In the genomic region with DNA sequence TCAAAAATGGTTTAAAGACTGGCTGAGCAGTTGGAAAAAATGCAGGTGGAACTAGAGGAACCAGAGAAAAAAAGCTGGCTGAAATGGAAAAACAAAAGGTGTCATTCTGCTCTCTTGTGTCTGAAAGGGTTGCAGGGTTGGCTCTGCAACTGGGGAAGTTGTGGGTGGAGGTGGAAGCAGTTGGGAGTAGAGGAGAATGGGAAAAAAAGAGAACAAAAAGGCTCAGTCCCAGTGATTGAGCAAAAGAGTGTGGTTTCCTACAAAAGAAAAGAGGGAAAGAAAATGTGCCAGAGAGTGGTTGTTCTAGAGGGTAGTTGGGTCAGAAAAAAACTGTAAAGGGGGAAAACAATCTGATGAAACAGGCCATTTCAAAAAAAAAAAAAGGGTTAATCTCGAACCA, we compare ENCODE assay signal across 35 mouse cellular contexts. TPM values are rescaled to one million over a fixed set of nuclear protein-coding genes. Genes with fewer than 3 reads are reported as not detected.
"Had no signal": no experiment of that assay in that cellular context is flagged by ENCODE, and none has a peak within 500 bp of the region (broad histone marks: within the 10 kb centered on the region; RNA-seq: fewer than 3 reads in every experiment).

No protein-coding gene starts in this region.

- H3K36me3 ChIP-seq: heart, embryonic 12.5 days; heart, embryonic 13.5 days; heart, embryonic 15.5 days; hindbrain, embryonic 10.5 days; hindbrain, embryonic 12.5 days; hindbrain, embryonic 13.5 days; hindbrain, embryonic 15.5 days; intestine, embryonic 15.5 days; kidney, embryonic 15.5 days had no signal

- H3K9me3 ChIP-seq: heart, embryonic 12.5 days; heart, embryonic 13.5 days; heart, embryonic 15.5 days; hindbrain, embryonic 12.5 days; hindbrain, embryonic 13.5 days; hindbrain, embryonic 15.5 days; intestine, embryonic 15.5 days; kidney, embryonic 15.5 days had no signal

- ATAC-seq: hindbrain, embryonic 16.5 days; hindbrain, postnatal 0 days; inflammation-experienced regulatory T-cells, adult 6 months; intestine, embryonic 15.5 days; intestine, embryonic 16.5 days; intestine, postnatal 0 days had no signal

- H3K4me2 ChIP-seq: heart, embryonic 11.5 days; heart, embryonic 12.5 days; heart, embryonic 13.5 days; heart, embryonic 15.5 days; hindbrain, embryonic 12.5 days; hindbrain, embryonic 13.5 days; hindbrain, embryonic 14.5 days; hindbrain, embryonic 15.5 days; intestine, embryonic 15.5 days; kidney, embryonic 15.5 days had no signal

- DNase-seq: heart, postnatal 14 days; heart, postnatal 36 days; heart, postnatal 4 days; kidney, adult 11 months; kidney, adult 18-20 months; kidney, adult 2 months; kidney, adult 8-10 months; kidney, adult 9 months; kidney, postnatal 14 days; kidney, postnatal 25 days; kidney, postnatal 36 days; kidney, postnatal 4 days; layer of hippocampus, adult 9-11 months; layer of hippocampus, postnatal 36 days had no signal

- H3K27ac ChIP-seq: heart, embryonic 13.5 days; heart, embryonic 15.5 days; hindbrain, embryonic 10.5 days; hindbrain, embryonic 12.5 days; hindbrain, embryonic 13.5 days; hindbrain, embryonic 14.5 days; hindbrain, embryonic 15.5 days; hindbrain, postnatal 0 days; intestine, embryonic 15.5 days; kidney, embryonic 15.5 days; kidney, postnatal 0 days; layer of hippocampus, adult 2 months; left cerebral cortex, adult 2 months had no signal

- H3K9ac ChIP-seq: heart, embryonic 12.5 days; heart, embryonic 13.5 days; heart, embryonic 15.5 days; hindbrain, embryonic 12.5 days; hindbrain, embryonic 13.5 days; hindbrain, embryonic 14.5 days; hindbrain, embryonic 15.5 days; intestine, embryonic 15.5 days; kidney, embryonic 15.5 days had no signal

- H3K27me3 ChIP-seq: heart, embryonic 12.5 days; heart, embryonic 13.5 days; heart, embryonic 15.5 days; hindbrain, embryonic 13.5 days; hindbrain, embryonic 15.5 days; intestine, embryonic 15.5 days; kidney, embryonic 15.5 days had no signal

- H3K4me3 ChIP-seq: heart, embryonic 12.5 days; heart, embryonic 13.5 days; heart, embryonic 15.5 days; hindbrain, embryonic 10.5 days; hindbrain, embryonic 12.5 days; hindbrain, embryonic 13.5 days; hindbrain, embryonic 15.5 days; intestine, embryonic 15.5 days; kidney, embryonic 15.5 days; layer of hippocampus, adult 2 months; left cerebral cortex, adult 2 months had no signal

- H3K4me1 ChIP-seq: heart, embryonic 12.5 days; heart, embryonic 13.5 days; heart, embryonic 15.5 days; hindbrain, embryonic 10.5 days; hindbrain, embryonic 12.5 days; hindbrain, embryonic 13.5 days; hindbrain, embryonic 15.5 days; intestine, embryonic 15.5 days; kidney, embryonic 15.5 days had no signal

RNA-seq across cellular contexts. Expression of a gene that starts 35.7 kb away (rescaled TPM):
- total RNA-seq: hindbrain, postnatal 0 days; layer of hippocampus, postnatal 10 days; layer of hippocampus, postnatal 14 days; layer of hippocampus, postnatal 36 days had no signal
- polyA plus RNA-seq: inflammation-experienced regulatory T-cells, adult 6 months had no signal
